Mouse (Mus musculus): ENCODE data around the gene Kcnh2.

The Kcnh2 gene

GRCm38 (mm10) chr5:24346313-24346712, 5.1 kb downstream of the Kcnh2 start:
- no peak for DNase-seq (ENCODE audit: low spot score)

GRCm38 (mm10) chr5:24344477-24345051, 6.8 kb downstream of the Kcnh2 start:
- no peak for DNase-seq (ENCODE audit: low spot score)

DNA sequence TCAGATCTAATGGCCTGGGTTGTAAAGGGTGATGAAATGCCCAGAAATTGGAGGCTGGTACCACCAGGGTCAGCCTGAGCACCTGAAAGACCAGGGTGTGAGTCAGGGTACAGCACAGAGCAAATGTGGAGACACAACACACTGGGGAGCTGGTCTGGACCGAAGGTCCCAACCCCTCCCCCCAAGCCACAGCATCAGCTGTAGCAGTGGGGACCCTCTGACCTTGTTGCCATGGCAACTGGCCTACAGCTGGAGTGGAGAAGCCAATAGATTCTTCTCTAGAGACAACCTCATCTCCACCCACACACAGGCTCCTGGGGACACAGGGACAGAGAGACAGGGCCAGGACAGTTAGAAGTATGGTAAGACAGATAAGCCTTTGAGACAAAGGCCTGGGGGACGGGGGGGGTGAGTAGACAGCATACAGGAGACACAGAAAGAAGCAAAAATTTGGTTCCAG, 7.4 kb downstream of the Kcnh2 start:
- DNase-seq (ENCODE audit: low spot score): no peak

DNA sequence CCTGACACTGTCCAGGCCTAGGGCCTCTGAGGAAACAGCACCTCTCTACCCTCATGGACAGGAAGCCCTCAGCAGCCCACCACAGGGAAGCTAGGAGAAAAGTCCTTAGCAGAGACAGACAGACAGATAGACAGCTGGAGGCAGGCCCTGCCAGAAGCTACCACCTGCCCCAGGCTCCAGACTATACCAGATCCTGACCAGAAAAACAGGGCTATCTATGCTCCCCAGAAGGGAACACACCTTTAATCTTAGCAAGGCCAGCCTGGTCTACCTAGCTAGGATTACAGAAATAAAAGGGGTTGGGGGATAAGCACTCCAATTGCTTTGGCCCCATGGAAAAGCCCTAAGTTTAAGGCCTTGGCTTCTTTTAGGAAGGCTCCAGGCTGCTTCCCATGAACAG, 8.0 kb downstream of the Kcnh2 start:
- DNase-seq (ENCODE audit: low spot score): no peak

DNA sequence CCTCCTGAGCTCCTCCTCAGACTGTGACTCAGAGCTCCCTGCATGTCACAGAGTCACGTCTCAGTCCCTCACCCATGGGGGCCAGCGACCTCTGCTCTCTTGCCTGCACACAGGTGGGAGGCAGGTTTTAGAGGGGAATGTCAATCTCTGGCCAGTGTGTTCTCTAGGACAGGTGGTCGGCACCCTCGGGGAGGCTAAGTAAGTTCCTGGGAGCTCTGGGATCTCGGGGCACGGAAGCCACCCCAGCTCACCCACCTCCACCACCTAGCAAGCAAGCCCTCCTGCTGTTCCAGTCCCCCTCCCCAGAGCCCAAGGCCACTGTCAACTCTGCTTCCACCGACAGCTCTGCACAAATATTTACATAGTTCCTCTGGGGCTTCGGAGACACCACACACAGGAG, 8.4 kb downstream of the Kcnh2 start:
- DNase-seq (ENCODE audit: low spot score): no peak

GRCm38 (mm10) chr5:24342205-24342963, 9.0 kb downstream of the Kcnh2 start:
- no peak for DNase-seq (ENCODE audit: low spot score)

DNA sequence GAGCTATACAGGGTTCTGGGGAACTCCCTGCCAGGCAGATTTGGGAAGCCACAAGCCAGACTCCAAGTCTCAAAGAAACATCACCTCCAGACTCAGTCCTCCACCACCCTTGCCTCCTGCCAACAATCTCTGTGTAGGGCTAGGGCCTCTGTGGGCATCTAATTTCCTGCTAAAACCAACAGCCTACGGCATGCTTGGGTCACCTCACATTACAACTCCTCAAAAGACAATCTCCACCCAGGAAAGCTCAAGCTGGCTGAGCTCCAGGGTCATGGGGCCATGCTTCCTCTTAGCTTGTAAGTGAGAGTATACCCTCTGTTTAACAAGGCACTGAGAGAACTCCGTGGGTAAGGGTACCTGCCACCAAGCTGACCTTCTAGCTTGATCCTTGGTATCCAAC, 13.6 kb downstream of the Kcnh2 start:
- DNase-seq (ENCODE audit: low spot score): no peak

- no peak for DNase-seq (ENCODE audit: low spot score)
Measured at GRCm38 (mm10) chr5:24337366-24337765, 14.0 kb downstream of the Kcnh2 start.

- DNase-seq (ENCODE audit: low spot score): no peak
Measured at GRCm38 (mm10) chr5:24335888-24336511, 15.4 kb downstream of the Kcnh2 start.

DNA sequence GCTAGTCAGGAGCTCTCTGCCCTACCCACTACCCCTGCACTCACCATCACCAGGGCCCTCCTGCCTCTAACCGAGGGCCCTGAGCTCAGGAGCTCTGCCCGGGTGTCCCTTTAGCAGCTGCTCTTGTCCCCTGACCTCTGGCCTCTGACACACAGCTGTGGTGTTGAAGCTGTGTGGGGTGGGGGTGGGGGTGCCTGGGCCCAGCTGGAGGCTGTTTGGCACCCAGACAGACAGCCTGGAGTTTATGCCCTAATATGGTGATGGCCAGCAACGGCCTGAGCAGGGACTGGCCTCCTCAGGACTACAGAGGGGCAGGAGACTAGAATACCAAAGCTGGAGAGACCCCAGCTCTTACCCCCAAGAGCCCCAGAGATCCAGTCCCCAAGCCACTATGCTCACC, 16.7 kb downstream of the Kcnh2 start:
- DNase-seq (ENCODE audit: low spot score): no peak

DNA sequence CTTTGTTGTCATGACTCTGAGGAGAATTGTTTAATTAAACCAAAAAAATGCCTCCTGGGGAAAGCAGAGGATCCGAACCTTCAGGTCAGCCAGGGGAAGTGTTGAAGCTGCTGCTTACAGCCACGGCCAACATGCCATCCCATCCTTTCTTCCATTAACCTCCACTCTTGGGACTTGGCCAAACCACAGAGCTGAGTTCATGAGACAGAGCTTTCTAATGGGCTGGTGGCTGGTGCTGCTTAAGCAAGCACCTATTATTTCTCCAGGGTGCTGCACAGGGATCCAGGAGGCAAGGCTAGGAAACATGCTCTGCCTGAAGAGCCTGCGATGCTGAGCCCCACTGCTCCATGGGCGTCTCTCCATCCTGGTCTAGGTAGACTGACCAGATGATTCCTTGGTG, 19.0 kb downstream of the Kcnh2 start:
- DNase-seq (ENCODE audit: low spot score): no peak

DNA sequence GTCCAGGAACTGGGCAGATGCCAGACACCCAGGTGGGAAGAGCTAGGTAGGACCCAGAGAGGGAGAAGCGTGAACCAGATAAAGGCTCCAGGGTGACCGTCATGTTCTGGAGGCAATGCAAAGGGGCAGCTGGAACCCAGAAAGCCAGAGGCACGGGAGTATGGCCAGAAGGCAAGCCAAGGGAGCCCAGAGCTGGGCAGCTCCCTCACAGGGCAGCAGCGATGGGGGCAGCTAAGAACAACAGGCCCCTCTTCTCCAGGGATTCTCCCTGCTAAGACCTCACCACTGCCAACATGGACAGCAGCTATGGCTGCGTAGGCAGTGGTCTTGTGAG, 21.5 kb downstream of the Kcnh2 start:
- DNase-seq (ENCODE audit: low spot score): no peak

DNA sequence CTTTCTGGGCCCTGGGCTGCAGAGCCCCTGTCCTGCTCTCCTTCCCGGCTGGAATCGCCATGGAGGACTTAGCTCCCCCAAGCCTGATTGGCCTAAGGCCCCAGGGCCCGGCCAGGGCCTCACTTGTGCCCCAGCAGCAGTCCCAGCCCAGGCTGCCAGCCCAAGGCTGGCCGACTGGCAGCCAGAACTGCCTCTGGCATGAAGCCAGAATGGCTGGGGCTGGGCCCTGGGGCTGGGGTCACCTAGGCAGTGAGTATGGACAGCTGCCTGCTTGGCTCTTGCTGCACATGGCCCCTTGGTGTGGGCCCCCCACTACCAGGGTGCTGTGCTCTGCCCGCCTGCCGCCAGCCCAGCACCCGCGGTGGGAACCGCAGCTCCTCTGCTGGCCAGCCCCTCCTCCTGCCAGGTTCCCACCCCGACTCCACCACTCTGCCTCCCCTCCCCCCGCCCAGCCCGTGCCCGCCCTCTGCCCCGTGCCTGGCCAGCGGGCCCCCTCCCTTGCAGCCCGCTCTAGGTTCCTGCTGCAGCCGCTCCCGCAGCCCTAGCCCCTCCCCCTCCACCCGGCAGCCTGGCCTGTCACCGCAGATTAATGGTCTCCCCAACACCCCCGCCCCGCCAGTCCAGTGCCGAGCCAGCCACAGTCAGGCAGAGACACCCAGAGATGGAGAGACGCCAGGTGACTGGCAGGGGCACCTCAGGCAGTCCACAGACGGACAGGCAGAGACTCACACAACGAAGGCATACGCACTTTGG, 22.0 kb downstream of the Kcnh2 start:
- DNase-seq (ENCODE audit: low spot score): no peak

DNA sequence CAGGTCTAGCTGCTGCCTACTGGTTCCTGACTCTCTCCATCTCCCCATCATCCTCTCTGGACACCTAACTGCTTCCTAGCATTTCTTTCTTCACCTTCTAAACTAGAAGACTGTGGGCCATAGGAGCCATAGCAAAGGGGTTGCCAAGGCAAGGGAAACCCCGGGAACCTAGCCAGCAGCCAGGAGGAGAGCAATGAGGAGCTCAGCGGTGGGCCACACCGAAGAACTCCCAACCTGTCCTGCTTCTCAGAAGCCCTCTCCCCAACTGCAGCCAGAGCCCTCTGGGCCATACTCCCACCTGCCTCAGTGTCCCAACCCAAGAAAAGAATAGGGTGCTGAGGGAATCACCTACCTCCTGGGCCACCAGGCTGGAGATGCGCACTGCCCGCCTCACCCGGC, 22.6 kb downstream of the Kcnh2 start:
- no peak for DNase-seq (ENCODE audit: low spot score)

GRCm38 (mm10) chr5:24326842-24327417, 24.5 kb downstream of the Kcnh2 start:
- DNase-seq (ENCODE audit: low spot score): no peak

GRCm38 (mm10) chr5:24326166-24326841, 25.1 kb downstream of the Kcnh2 start:
- DNase-seq (ENCODE audit: low spot score): no peak

- DNase-seq (ENCODE audit: low spot score): no peak
Measured at GRCm38 (mm10) chr5:24325251-24325650, 26.2 kb downstream of the Kcnh2 start.

GRCm38 (mm10) chr5:24321711-24322682, 29.4 kb downstream of the Kcnh2 start:
- DNase-seq (ENCODE audit: low spot score): no peak

DNA sequence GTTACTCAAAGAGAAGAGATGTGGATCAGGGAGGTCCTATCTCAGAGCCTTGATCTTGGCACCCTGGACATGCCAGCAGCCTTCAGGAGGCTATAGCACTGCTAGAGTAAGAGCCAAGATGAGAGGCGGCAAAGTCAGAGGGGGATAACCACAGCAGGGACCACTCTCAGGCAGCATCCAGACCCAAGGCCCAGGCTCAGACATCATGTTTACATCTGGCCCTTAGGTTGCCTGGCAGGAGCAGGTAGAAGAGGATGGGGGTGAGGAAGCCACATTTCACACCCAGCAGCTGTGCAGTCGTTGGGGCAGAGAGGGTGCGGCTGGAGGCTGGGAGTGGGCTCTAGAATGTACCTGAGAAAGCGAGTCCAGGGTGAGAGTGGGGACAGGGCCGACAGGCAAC, 30.5 kb downstream of the Kcnh2 start:
- no peak for DNase-seq (ENCODE audit: low spot score)

GRCm38 (mm10) chr5:24320467-24320813, 31.0 kb downstream of the Kcnh2 start:
- no peak for DNase-seq (ENCODE audit: low spot score)

Measured in left cerebral cortex, adult 11 months (tissue).